Mouse (Mus musculus) forebrain, postnatal 0 days (tissue): ENCODE measurements at regions not wholly inside any gene's neighbourhood (a gene's known extent, or its start where the extent isn't known, plus 50 kb on each side); places are given as distances from the start of the nearest gene placed in this dataset.

Experiments
- ATAC-seq: fragments of 200-750 bp; cut with Nextera tagmentation; 2 replicates; pipeline ENCODE4 v1.8.0; 2017; ENCODE audit warnings: mild to moderate bottlenecking, moderate library complexity
- DNase-seq: peaks from one replicate; pipeline ENCODE4 v3.0.0-alpha.2; 2015
- H3K27ac ChIP-seq: fragments of 300-500 bp; sonication (generic); 2 replicates; pipeline ENCODE4 v1.5.1; 2014; ENCODE audit warnings: low read depth, mild to moderate bottlenecking, antibody characterized with exemption, low read length, moderate library complexity, mixed read lengths
- H3K27me3 ChIP-seq: fragments of 300-500 bp; sonication (generic); 2 replicates; pipeline ENCODE4 v1.6.1; 2014; ENCODE audit warnings: mild to moderate bottlenecking, low read length, mixed read lengths; ENCODE audit not compliant: insufficient read depth
- H3K36me3 ChIP-seq: fragments of 300-500 bp; sonication (generic); 2 replicates; pipeline ENCODE4 v1.6.1; 2014; ENCODE audit warnings: mild to moderate bottlenecking, moderate library complexity; ENCODE audit not compliant: insufficient read depth
- H3K4me1 ChIP-seq: fragments of 300-500 bp; sonication (generic); 2 replicates; pipeline ENCODE4 v1.6.1; 2014; ENCODE audit warnings: antibody characterized with exemption; ENCODE audit not compliant: insufficient read depth
- H3K4me2 ChIP-seq: fragments of 300-500 bp; sonication (generic); 2 replicates; pipeline ENCODE4 v1.6.1; 2014; ENCODE audit warnings: low read depth, mild to moderate bottlenecking, moderate library complexity
- H3K4me3 ChIP-seq: fragments of 300-500 bp; sonication (generic); 2 replicates; pipeline ENCODE4 v1.5.1; 2014; ENCODE audit warnings: low read depth, low read length, mixed read lengths
- H3K9ac ChIP-seq: fragments of 300-500 bp; sonication (generic); 2 replicates; pipeline ENCODE4 v1.6.1; 2014; ENCODE audit warnings: mild to moderate bottlenecking
- H3K9me3 ChIP-seq: fragments of 300-500 bp; sonication (generic); 2 replicates; pipeline ENCODE4 v1.6.1; 2016; ENCODE audit warnings: low read length
- CTCF ChIP-seq: sonication (generic); IDR thresholded peaks from 2 replicates; pipeline ENCODE4 v1.5.1; 2016; ENCODE audit warnings: antibody characterized with exemption, control low read depth, low read depth
- WGBS: fragments of 180-500 bp; shearing (Covaris S2); extraction: QIAGEN DNeasy Blood & Tissue Kit; methylation state at CpG from one replicate; pipeline ENCODE4 v1.1.7; 2014; 5-methylcytosine and 5-hydroxymethylcytosine counted together

DNA sequence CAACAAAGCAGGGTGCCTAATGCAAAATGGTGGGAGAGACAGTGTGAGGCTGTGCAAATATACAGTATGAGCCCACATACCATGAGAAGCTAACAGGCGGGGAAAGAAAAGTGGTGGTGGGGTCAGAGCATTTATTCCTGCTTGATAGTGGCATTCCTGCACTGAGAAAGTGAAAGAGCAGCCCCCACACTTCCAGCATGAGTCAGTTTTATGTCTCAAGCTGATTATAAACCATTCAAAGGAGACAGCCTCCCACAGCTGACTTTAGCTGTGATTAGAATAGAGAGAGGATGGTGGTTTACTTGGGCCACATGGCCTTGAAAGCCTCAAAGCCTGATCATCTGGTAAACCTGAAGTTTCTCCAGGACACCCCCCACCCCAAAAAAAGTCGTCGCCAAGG lies 64.4 kb downstream of the Gm43517 start:
- ATAC-seq (no peak), DNase-seq (no peak)
- Histone ChIP-seq H3K27me3 (no peaks in the 10 kb centered on the region), H3K4me1 (no peaks in the 10 kb centered on the region), H3K27ac (no peak overlapping the region), H3K4me2 (no peak overlapping the region), H3K9me3 (no peaks in the 10 kb centered on the region), H3K36me3 (no peaks in the 10 kb centered on the region), H3K4me3 (no peak overlapping the region), H3K9ac (no peak overlapping the region)
- WGBS: 84% methylated on average over 3 of the region's 3 CpGs
- TF ChIP-seq CTCF: no peak

DNA sequence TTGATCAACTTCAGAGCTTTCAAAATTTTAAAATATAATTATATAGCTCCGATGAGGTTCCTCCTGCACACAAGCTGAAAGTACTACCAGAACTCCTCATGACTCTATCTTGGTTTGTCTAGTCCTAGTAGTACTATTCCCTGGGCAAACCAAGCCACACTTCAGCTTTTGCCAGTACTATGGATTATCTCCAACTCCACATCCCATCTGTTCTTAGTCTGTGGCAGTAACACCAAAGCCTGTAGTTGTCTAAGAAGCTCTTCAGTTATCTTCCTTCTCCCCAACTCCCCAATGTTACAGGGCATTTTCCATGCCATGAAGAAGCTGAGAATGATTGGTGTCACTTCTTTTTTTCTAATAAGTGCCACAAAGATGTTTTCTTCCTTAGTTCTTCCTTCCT lies 83.1 kb downstream of the Gm43517 start:
- Histone ChIP-seq H3K36me3 (no peaks in the 10 kb centered on the region), H3K27me3 (no peaks in the 10 kb centered on the region), H3K27ac (no peak overlapping the region), H3K9ac (no peak overlapping the region), H3K9me3 (no peaks in the 10 kb centered on the region), H3K4me2 (no peak overlapping the region), H3K4me1 (no peaks in the 10 kb centered on the region), H3K4me3 (no peak overlapping the region)
- DNase-seq (no peak), ATAC-seq (no peak)
- WGBS: 94% methylated on average over 1 of the region's 1 CpGs
- no peak for TF ChIP-seq CTCF

DNA sequence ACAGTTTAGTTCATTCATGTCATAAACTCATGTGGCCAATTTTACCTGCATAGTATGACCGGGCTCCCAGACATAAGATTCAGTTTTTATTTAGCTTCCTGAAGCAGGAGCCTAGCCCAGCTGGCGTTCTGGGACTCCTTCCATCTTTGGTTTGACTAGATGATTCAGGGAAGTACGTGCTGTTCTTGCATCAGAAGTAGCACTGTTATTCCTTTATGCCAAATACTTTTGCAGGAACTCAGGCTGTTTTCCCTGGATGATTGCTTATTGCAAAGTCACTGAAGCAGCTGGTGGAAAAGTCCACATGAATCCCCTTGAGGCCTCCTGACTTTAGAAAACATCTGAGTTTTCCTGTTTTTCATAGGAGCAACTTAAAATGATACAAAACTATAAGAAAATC lies 88.4 kb downstream of the Gm43517 start:
- WGBS: 54% methylated on average over 3 of the region's 3 CpGs
- DNase-seq: peak; percentile 76

DNA sequence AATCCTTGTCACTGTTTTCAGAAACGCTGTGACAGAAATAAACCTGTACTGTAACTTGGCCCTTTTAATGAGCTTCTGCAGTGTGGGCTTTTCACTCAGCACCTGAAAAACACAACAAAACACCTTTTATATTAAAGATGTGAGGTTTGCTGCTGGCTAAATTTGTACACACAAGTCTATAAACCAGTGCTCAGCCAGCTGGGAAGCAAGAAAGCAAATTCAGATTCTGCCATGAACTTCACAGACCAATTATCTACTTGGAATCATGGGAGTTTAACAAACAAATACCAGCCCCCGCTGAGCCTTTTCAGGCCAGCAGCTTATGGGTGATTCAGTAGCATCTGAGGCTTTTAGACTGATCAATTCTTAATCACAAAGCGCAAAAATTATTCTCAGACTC lies 95.7 kb downstream of the Gm43517 start:
- Histone ChIP-seq H3K27ac (peak overlapping the region; percentile 69), H3K4me2 (peak overlapping the region; percentile 40; the same call in 1 of the 2 replicates), H3K9me3 (no peaks in the 10 kb centered on the region), H3K27me3 (no peaks in the 10 kb centered on the region), H3K4me3 (no peak overlapping the region), H3K36me3 (no peaks in the 10 kb centered on the region), H3K4me1 (peaks cover 9% of the 10 kb centered on the region), H3K9ac (peak overlapping the region; percentile 38; the same call in 1 of the 2 replicates)
- 12% methylated on average over 3 of the region's 3 CpGs for WGBS
- peak; percentile 62 for DNase-seq
- no peak for TF ChIP-seq CTCF
- peak; percentile 47 for ATAC-seq

More for the DNA sequence above, 88.4 kb downstream of the Gm43517 start:
- Histone ChIP-seq H3K27me3 (no peaks in the 10 kb centered on the region), H3K4me2 (no peak overlapping the region), H3K4me1 (no peaks in the 10 kb centered on the region), H3K9ac (no peak overlapping the region), H3K27ac (no peak overlapping the region), H3K36me3 (no peaks in the 10 kb centered on the region), H3K4me3 (no peak overlapping the region), H3K9me3 (no peaks in the 10 kb centered on the region)
- ATAC-seq: peak; percentile 64
- TF ChIP-seq CTCF: no peak

DNA sequence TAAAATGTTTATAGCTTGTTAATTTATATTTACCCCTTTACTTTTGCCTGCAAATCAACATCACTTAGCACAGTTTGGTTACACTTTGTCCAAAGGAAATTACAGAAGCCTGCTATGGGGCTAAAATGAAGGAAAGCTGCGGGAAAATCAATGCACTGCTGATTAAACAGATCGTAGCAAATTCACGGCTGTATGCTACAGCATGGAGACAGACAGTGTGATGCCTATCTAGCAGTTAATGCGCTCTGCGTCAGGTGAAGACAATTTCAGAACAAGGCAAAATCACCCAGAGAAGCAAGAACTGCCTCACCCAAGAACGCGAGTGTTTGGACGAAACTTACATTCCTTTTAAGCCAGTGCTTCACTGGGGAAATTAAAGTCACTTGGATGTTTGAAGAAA lies 96.2 kb downstream of the Gm43517 start:
- TF ChIP-seq CTCF: no peak
- 9% methylated on average over 8 of the region's 8 CpGs for WGBS
- H3K27ac ChIP-seq: peak overlapping the region; percentile 69
- no peaks in the 10 kb centered on the region for H3K9me3 ChIP-seq
- no peaks in the 10 kb centered on the region for H3K27me3 ChIP-seq
- peak overlapping the region; percentile 38; the same call in 1 of the 2 replicates for H3K9ac ChIP-seq
- ATAC-seq: peak; percentile 28; the same call in 1 of the 2 replicates
- peak; percentile 73 for DNase-seq
- H3K36me3 ChIP-seq: no peaks in the 10 kb centered on the region
- H3K4me1 ChIP-seq: peaks cover 9% of the 10 kb centered on the region
- peak overlapping the region; percentile 7; the same call in 1 of the 2 replicates for H3K4me3 ChIP-seq
- H3K4me2 ChIP-seq: peak overlapping the region; percentile 40

DNA sequence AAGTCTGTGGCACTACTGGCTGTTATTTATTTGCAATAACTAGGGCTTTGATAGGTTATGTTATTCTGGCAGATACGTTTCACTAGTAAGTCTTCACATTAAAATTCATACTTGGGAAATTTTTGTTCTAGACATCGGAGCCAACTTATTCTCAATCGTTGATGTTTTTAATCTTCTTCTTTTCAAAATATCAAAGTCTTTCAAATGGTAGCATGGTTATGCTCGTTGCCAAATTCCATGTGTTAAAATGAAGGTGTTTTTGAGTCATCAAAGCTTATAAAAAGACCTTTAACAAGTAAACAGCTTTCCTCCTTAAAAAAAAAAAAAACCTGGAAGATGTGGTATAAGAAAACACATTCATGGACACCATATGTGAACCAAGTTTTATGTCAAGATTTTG lies 97.4 kb downstream of the Gm43517 start:
- Histone ChIP-seq H3K4me2 (no peak overlapping the region), H3K27me3 (no peaks in the 10 kb centered on the region), H3K9ac (no peak overlapping the region), H3K27ac (no peak overlapping the region), H3K4me1 (peaks cover 9% of the 10 kb centered on the region), H3K4me3 (no peak overlapping the region), H3K9me3 (no peaks in the 10 kb centered on the region), H3K36me3 (no peaks in the 10 kb centered on the region)
- WGBS: 55% methylated on average over 4 of the region's 4 CpGs
- DNase-seq: peak; percentile 55
- TF ChIP-seq CTCF: no peak
- ATAC-seq: no peak

DNA sequence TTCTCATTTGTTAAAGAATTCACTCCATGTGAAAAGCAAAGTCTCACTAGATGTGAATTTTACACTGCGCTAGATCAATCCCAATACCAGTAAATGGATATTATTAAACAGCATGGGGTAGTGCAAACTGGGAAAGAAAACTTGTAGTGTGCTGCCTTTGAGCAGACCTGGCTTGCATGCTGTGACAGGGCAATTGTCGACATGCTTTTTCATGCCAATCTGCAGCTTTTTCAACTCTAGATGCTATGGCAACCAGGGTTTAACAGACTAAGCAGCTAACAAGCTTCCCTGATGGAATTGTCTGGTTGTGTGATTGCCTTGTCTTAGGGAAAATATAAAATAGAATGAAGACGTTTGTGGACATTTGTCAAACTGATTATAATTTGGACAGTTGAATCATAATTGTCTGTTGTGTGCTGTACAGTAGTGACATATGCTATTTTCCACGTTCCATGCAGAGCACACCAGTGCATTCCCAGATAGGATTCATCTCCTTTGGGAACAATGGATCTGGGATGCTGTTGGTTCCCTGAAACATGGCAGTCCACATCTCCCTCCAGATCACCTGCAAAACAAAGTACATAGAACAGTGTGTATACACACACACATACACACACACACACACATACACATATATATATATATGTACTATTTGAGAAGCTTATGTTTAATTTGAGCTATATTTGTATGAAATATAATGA lies 99.2 kb downstream of the Gm43517 start:
- Histone ChIP-seq H3K4me2 (no peak overlapping the region), H3K27me3 (no peaks in the 10 kb centered on the region), H3K36me3 (no peaks in the 10 kb centered on the region), H3K4me3 (no peak overlapping the region), H3K9ac (no peak overlapping the region), H3K27ac (peak overlapping the region; percentile 67), H3K9me3 (no peaks in the 10 kb centered on the region), H3K4me1 (peaks cover 9% of the 10 kb centered on the region)
- no peak for TF ChIP-seq CTCF
- ATAC-seq: peak; percentile 92
- 11% methylated on average over 4 of the region's 4 CpGs for WGBS
- DNase-seq: peak; percentile 82
